Mouse (Mus musculus) thymus, adult 2 months (tissue): ENCODE results near the gene Htt. TPM values are rescaled to one million over a fixed set of nuclear protein-coding genes. Genes with fewer than 3 reads are reported as not detected.
"Not testable (repeated sequence)": the region's sequence is repeated elsewhere in the genome, so short reads cannot be mapped to it uniquely, and the experiment has no call there.

ENCODE experiments used
- DNase-seq: peaks from one replicate; pipeline ENCODE4 v3.0.0; 2021
- H3K27ac ChIP-seq: fragments of 200-500 bp; 2 replicates; pipeline ENCODE4 v1.5.1; 2012; ENCODE audit warnings: low read length, control low read depth; ENCODE audit not compliant: control insufficient read depth, insufficient read depth
- H3K27me3 ChIP-seq: fragments of 200-500 bp; 2 replicates; pipeline ENCODE4 v1.6.1; 2012; ENCODE audit warnings: mild to moderate bottlenecking, low read length, moderate library complexity, mixed read lengths; ENCODE audit not compliant: control insufficient read depth, insufficient read depth
- H3K36me3 ChIP-seq: fragments of 200-500 bp; 2 replicates; pipeline ENCODE4 v1.6.1; 2012; ENCODE audit warnings: mild to moderate bottlenecking, low read length, moderate library complexity; ENCODE audit not compliant: control insufficient read depth, insufficient read depth
- H3K4me1 ChIP-seq: fragments of 200-500 bp; replicated peaks from 2 replicates; pipeline ENCODE4 v1.6.1; 2012; ENCODE audit warnings: low read length; ENCODE audit not compliant: control insufficient read depth, insufficient read depth
- H3K4me3 ChIP-seq: fragments of 200-500 bp; 2 replicates; pipeline ENCODE4 v1.5.1; 2012; ENCODE audit warnings: mild to moderate bottlenecking, low read length, control low read depth, moderate library complexity; ENCODE audit not compliant: control insufficient read depth, insufficient read depth
- CTCF ChIP-seq: fragments of 200-500 bp; IDR thresholded peaks from 2 replicates; pipeline ENCODE4 v1.5.1; 2012; ENCODE audit warnings: mild to moderate bottlenecking, control low read depth, low read length, moderate library complexity, borderline replicate concordance; ENCODE audit not compliant: control insufficient read depth, poor library complexity, insufficient read depth; ENCODE audit errors: extremely low read depth
- POLR2A ChIP-seq: fragments of 200-500 bp; IDR thresholded peaks from 2 replicates; pipeline ENCODE4 v1.6.1; 2012; ENCODE audit warnings: mild to moderate bottlenecking, low read length, control low read depth, moderate library complexity; ENCODE audit not compliant: control insufficient read depth, poor library complexity, insufficient read depth; ENCODE audit errors: extremely low read depth
- WGBS: fragments of 180-500 bp; shearing (Covaris S2); methylation state at CpG from one replicate; pipeline ENCODE4 v1.1.7; 2018; 5-methylcytosine and 5-hydroxymethylcytosine counted together
- polyA plus RNA-seq: library from polyadenylated mRNA; depleted of rRNA; stranded (reverse); fragments of >200 nt; gene quantifications from 2 replicates; pipeline ENCODE4 v1.2.3, GENCODE M21; 2012

Gene Htt
- polyA plus RNA-seq, 1 experiment: 26.0 TPM

GRCm38 (mm10) chr5:34791141-34791540 is 29.6 kb downstream of the Htt start:
- peaks cover 7% of the 10 kb centered on the region for H3K36me3 ChIP-seq

GRCm38 (mm10) chr5:34800292-34800953 is 38.9 kb downstream of the Htt start:
- H3K27ac ChIP-seq: no peak overlapping the region
- 99% methylated on average over 5 of the region's 5 CpGs for WGBS
- TF ChIP-seq POLR2A (no peak), CTCF (no peak)
- no peaks in the 10 kb centered on the region for H3K4me1 ChIP-seq
- DNase-seq: no peak
- H3K36me3 ChIP-seq: peaks cover 33% of the 10 kb centered on the region
- no peaks in the 10 kb centered on the region for H3K27me3 ChIP-seq
- H3K4me3 ChIP-seq: no peak overlapping the region

More at GRCm38 (mm10) chr5:34791141-34791540, 29.6 kb downstream of the Htt start:
- H3K4me1 ChIP-seq: no peaks in the 10 kb centered on the region
- no peaks in the 10 kb centered on the region for H3K27me3 ChIP-seq
- no peak for TF ChIP-seq CTCF
- no peak for TF ChIP-seq POLR2A
- DNase-seq: no peak
- no peak overlapping the region for H3K27ac ChIP-seq
- 78% methylated on average over 2 of the region's 2 CpGs for WGBS
- no peak overlapping the region for H3K4me3 ChIP-seq

GRCm38 (mm10) chr5:34806038-34806437 is 44.5 kb downstream of the Htt start:
- no peak for TF ChIP-seq POLR2A
- no peak for TF ChIP-seq CTCF
- H3K36me3 ChIP-seq: peaks cover 37% of the 10 kb centered on the region
- no peaks in the 10 kb centered on the region for H3K27me3 ChIP-seq
- no peak for DNase-seq
- no peak overlapping the region for H3K4me3 ChIP-seq
- no peaks in the 10 kb centered on the region for H3K4me1 ChIP-seq
- WGBS: 100% methylated on average over 1 of the region's 1 CpGs
- H3K27ac ChIP-seq: no peak overlapping the region

- no peak for TF ChIP-seq POLR2A
- no peak for TF ChIP-seq CTCF
- no peak for DNase-seq
- H3K4me3 ChIP-seq: no peak overlapping the region
- no peak overlapping the region for H3K27ac ChIP-seq
- H3K4me1 ChIP-seq: peaks cover 4% of the 10 kb centered on the region
- H3K27me3 ChIP-seq: no peaks in the 10 kb centered on the region
- H3K36me3 ChIP-seq: peaks cover 34% of the 10 kb centered on the region
- whole genome bisulfite sequencing: 91% methylated on average over 3 of the region's 3 CpGs
These were observed 61.0 kb downstream of the Htt start for GRCm38 (mm10) chr5:34822431-34823149.

GRCm38 (mm10) chr5:34854079-34854478 is 92.5 kb downstream of the Htt start:
- H3K4me1 ChIP-seq: no peaks in the 10 kb centered on the region
- H3K36me3 ChIP-seq: peaks cover 19% of the 10 kb centered on the region
- no peak for DNase-seq
- H3K27me3 ChIP-seq: no peaks in the 10 kb centered on the region
- TF ChIP-seq CTCF: no peak
- TF ChIP-seq POLR2A: no peak
- 97% methylated on average over 3 of the region's 3 CpGs for WGBS
- H3K27ac ChIP-seq: no peak overlapping the region
- H3K4me3 ChIP-seq: no peak overlapping the region

- no peaks in the 10 kb centered on the region for H3K27me3 ChIP-seq
- peaks cover 21% of the 10 kb centered on the region for H3K36me3 ChIP-seq
- no peak for DNase-seq
- no peaks in the 10 kb centered on the region for H3K4me1 ChIP-seq
- H3K4me3 ChIP-seq: no peak overlapping the region
- WGBS: 98% methylated on average over 5 of the region's 5 CpGs
- no peak overlapping the region for H3K27ac ChIP-seq
- TF ChIP-seq CTCF (no peak), POLR2A (no peak)
These were observed 103.8 kb downstream of the Htt start for GRCm38 (mm10) chr5:34865367-34865766.

- not testable (repeated sequence) for H3K4me1 ChIP-seq, H3K27ac ChIP-seq, H3K27me3 ChIP-seq, DNase-seq, H3K4me3 ChIP-seq
- H3K36me3 ChIP-seq: peaks cover 46% of the 10 kb centered on the region
- 98% methylated on average over 3 of the region's 3 CpGs for WGBS
These were observed 118.8 kb downstream of the Htt start for GRCm38 (mm10) chr5:34880307-34880706.
